Mouse (Mus musculus) c-Kit-positive CD71-positive TER-119-negative erythroid progenitor cells, embryonic 14.5 days (primary cell): ENCODE data around the gene Phf23.

Source experiments
- DNase-seq: peaks from one replicate; pipeline ENCODE4 v3.0.0-alpha.2; 2013; ENCODE audit warnings: low read depth

Gene Phf23

DNA sequence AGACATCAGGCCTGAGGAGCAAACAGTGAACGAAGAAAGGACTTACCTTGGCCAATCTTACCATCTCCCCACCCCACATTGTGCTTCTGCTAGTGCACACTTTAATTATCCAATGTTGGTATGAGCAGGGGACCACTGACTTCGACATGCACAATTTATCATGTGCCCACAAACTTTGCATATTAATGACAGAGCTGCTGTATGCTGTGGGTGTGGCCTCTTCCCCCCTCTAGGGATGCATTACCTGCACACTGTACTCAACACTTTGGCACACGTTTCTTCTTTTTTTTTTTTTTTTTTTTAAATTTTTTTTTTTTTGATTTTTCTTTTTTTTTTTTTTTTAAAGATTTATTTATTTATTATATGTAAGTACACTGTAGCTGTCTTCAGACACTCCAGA lies 24.8 kb upstream of the Phf23 start:
- DNase-seq = no peak

DNA sequence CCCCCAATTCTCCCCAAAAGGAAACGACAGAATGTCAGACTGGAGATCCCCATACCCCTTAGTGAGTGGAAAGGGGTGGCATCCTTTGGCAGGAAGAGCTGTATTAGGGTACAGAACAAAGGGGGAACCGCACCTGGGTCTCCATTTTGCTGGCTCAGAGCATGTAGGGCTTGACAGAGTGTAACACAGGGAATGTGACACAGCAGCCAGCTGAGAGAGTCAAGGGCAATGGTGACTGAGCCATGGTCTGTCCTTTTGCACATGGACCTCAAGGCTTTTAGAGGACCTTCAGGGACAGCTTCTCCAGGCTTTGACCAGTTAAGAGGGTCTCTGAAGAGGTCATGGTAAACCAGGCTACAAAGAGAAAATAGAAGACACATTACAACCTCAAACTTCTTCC lies 20.7 kb upstream of the Phf23 start:
- DNase-seq = no peak

DNA sequence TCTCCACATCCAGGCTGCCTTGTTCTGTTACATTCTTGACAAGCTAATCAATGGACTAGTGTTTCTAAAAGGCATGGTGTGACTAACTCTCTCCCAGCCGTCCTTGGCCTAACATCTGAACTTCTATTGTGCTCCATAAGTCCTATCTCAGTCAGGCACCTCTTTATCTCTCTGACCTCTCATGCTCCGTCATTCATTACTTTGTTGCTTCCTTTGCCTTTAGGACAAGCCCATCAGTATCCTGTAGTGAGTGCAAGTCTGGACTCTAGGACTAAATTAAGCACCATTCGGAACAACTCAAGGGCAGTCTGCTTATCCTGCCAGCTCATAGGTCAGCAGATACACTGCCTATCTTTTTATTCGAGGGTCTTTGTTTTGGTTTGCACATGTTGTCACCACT lies 19.3 kb upstream of the Phf23 start:
- DNase-seq = no peak

DNA sequence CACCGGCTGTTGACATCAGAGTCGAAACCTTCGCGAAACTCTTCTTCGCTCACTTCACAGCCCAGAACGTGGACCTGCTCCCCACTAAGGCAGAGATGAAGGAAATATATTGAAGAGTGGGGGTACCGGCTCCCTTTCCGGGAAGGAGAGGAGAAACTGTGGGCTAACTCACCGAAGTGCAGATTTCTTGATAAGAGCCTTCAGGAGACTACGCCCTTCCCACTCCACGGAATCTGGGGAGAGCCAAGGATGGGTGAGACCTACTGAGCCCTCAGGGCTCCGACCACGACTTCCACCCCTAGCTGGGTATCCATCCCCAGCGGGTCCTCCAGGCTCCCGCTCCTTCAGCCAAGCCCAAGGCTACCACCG lies 15.8 kb upstream of the Phf23 start:
- DNase-seq = no peak

DNA sequence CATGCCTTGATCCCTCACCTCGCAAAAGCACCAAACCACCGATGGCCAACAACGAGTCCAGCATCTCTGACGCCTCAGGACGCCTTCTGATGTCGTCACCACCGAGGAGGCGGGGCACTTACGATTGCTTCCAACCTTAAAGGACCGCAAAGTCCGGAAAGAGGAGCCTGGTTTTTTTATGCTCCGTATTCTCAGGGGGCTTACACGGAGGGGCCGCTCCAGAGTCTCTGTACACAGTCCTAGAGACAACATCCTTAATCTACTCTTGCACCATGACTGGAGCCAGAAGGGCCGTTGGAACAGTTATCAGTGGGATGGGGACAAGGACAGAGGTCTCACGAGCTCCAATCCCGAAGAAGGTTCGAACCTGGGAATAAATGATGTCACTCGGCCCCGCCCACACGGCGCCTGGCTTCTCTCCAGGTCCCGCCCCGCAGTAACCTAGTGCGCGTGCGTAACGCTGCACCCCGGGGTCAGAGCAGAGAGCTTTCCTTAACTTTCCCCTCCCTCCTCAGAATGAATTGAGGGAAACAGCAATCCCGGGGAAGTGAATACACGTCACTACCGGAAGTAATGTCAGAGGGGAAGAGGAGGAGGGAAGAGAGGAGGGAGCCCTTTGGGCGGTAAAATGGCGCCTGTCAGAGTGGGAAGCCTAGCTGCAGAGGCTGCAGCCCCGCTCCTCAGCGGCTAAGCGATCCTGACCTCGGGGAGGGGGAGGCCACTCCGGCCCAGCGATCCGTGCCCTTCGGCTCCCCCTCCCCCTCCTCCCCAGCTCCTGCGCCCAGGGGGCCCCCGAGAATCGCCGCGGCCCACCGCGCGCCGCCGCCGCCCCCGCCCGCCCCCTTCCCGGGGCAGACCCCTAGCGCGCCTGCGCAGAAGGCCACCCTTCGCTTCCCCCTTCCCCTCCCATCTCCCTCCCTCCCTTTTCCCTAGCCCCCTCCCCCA lies 15.1 kb upstream of the Phf23 start:
- peak; percentile 98 for DNase-seq

DNA sequence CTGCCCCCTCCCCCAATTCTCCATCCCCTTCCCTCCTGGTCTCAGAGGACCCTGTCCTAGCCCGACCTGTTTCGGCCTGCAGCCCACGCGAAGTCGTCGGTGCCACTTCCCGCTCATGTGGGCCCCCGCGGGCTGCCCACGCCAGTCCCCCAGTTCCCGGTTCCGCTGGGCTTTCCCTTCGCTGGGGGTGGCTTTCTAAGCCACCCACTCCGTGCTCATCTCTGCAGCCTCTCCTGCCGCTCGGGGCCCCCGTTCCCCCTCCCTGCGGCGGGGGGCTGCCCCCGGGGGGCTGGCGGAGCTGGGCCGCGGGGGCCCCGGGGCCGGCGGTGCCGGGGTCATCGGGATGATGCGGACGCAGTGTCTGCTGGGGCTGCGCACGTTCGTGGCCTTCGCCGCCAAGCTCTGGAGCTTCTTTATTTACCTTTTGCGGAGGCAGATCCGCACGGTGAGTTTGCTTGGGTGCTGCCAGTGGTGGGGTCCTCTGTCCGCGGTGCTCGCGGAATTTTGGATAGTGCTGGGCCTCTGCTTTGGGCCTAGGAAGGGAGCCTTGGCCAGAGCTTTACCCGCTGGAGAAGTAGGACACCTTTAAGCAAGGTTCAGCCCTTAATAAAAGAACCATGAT lies 14.3 kb upstream of the Phf23 start, which contains the start of gene Ctdnep1:
Gene Ctdnep1 (plus strand): TSS at position 16 of the 622 bp plus-strand sequence.
- DNase-seq = no peak

DNA sequence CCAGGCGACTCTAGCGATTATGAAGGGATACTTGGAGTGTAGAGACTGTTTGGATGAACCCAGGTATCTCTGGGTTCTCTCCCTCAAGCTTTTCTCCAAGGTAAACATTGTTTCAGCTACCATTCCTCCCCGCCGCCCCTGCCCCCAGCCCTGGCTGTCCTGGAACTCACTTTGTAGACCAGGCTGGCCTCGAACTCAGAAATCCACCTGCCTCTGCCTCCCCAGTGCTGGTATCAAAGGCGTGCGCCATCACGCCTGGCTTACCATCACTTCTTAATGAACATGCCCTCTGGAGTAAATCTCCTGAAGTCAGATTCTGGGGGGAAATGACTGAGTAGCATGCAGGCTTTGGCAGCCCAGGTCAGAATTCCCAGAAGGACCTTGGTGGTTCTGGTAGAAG lies 13.4 kb upstream of the Phf23 start, which contains the start of gene Elp5:
Gene Elp5 (minus strand): TSS at position 293 of the 400 bp plus-strand sequence.
- no peak for DNase-seq

DNA sequence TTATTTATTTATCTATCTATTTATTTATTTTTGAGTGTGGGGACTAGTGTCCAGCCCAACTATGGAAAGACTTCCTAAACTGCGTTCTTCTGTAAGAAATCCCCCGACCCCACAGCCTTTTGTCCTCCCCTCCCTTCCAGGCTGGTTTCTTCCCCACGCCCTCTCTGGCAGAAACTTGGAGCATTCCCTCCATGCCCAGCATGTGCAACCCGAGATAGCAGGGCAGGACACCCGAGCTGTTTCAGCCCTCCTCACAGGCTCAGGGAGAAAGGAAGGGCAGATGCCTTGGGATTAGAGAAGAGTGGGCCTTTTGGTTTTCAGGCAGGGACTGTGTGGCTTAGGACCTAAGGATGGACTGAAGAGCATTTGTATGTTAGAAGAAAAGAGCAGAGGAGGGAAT lies 12.7 kb upstream of the Phf23 start:
- no peak for DNase-seq

DNA sequence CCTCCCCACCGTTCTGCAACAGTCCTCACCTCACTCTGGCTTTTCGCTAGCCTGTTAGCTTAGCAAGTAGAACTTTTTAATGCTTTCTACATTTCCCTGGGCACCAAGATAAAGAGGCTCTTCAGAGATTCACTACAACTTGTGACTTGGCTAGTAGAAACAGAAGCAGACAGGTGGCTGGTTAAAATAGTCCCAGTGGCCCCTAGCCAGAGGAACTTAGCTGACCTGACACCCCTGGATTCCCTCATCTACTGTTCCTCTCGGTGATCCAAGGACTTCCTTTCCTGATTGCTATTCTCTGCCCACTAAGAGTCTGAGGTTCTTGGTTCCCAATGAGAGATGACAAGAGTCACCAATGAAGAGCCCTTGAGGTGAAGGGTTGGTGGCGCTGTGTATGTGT lies 12.2 kb upstream of the Phf23 start:
- no peak for DNase-seq

DNA sequence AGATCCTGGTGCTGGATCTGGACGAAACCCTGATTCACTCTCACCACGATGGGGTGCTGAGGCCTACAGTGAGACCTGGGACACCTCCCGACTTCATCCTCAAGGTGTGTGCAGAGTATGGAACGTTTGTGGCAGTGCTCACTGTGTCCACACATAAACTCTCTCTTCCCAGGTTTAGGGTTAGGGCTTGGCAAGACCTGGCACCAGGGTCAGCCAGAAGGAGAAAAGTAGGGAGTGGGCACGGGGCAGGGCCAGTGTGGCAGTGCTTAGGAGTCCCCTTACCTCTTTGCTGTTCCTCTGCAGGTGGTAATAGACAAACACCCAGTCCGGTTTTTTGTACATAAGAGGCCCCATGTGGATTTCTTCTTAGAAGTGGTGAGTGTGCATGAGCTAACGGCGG lies 11.1 kb upstream of the Phf23 start:
- DNase-seq = no peak

DNA sequence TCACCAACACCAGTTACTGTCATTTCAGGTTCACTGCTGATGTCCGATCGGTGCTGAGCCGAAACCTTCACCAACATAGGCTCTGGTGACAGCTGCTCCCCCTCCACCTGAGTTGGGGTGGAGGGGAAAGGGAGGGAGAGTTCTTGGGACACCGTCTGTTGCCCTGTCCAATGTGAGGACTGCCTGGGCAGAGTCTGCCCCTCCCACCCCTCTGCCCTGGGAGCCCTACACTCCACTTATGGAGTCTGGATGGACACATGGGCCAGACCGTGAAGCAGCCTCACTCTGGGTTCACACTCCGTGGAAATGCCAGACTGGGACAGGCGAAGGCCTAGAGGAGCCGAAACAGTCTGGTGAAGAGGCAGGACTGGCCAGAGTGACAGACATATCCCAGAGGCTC lies 5.6 kb upstream of the Phf23 start:
- DNase-seq = no peak

DNA sequence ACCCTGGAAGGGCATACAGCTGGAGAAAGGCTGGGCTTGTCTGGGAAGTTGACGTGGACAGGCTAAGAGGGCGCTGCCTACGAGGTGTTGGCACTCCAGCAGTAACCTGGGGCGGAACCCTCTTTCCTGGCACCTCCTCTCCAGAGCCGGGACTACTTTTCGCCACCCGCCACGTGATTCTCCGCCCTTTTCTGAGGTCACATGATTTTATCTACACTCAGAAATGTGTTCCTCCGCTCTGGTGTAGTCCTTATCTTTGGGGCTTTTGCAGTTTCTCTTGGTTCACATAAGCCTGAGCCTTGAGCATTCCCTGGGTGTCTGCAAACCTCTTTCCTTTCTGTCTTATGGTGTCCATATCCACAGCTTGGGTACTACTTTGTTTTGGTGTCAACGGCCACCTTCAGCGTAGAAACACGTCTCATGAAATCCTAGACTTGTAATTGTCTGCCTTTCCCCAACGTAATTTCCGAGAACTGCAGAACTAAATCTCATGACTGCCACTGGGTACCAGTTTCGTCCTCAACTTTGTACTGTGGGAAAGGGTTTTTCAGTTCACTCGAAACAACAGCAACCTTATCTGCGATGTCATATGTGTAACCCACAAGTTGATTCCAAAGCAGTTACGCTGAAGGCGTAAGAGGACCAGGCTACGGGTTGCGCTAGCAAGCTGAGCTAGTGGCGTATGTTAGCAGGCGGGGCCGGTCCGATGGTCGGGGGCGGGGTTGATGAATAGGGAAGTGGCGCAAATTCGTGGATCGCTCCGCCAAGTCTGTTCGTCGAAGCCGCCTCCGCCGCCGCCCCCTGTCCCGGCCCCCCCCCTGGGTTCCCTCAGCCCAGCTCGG lies 4.5 kb upstream of the Phf23 start, which contains the start of gene Gabarap:
Gene Gabarap (plus strand): TSS at position 294 of the 842 bp plus-strand sequence.
- peak; percentile 95 for DNase-seq

DNA sequence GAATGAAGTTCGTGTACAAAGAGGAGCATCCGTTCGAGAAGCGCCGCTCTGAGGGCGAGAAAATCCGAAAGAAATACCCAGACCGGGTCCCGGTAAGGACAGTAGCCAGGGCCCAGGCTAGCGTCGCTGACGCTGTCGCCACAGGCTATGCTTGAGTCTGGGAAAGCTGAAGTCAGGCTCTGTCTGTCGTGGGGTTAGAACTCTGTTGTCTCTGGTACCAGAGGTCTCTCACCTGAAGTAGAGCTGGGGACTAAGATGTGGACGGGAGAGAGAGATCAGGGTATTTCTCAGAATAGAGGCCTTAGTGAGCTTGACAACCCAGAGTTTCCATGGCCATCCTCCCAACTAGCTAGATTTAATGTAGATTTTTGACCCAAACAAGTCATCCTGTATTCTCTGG lies 3.9 kb upstream of the Phf23 start:
- no peak for DNase-seq

DNA sequence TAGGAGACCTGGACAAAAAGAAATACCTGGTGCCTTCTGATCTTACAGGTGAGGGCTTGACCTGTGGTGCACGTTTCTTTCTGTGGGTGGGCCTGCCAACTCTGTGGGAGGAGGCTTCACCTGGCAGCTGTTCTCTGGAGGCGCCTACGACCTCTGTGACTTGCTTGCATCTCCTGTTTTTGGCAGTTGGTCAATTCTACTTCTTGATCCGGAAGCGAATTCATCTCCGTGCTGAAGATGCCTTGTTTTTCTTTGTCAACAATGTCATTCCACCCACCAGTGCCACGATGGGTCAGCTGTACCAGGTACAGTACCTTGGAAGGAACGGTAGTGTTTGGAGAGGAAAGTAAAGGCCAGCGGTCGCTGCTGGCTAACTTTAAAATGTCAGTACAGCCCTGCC lies 3.2 kb upstream of the Phf23 start:
- no peak for DNase-seq

DNA sequence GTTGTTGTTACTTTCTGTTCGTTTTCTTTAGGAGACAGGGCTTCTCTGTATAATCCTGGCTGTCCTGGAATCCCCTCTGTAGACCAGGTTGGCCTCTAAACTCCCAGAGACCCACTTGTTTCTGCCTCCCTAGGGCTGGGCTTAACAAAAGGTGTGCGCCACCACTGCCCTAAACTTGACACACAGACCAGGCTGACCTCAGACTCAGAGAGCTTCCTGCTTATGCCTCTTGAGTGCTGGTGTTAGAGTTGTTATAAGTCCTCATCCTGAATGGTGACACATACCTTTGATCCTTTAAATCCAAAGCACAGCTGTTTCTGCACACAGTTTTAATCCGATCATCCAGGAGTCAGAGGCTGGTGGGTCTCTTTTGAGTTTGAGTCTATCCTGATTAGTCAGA lies 2.6 kb upstream of the Phf23 start:
- DNase-seq = no peak

DNA sequence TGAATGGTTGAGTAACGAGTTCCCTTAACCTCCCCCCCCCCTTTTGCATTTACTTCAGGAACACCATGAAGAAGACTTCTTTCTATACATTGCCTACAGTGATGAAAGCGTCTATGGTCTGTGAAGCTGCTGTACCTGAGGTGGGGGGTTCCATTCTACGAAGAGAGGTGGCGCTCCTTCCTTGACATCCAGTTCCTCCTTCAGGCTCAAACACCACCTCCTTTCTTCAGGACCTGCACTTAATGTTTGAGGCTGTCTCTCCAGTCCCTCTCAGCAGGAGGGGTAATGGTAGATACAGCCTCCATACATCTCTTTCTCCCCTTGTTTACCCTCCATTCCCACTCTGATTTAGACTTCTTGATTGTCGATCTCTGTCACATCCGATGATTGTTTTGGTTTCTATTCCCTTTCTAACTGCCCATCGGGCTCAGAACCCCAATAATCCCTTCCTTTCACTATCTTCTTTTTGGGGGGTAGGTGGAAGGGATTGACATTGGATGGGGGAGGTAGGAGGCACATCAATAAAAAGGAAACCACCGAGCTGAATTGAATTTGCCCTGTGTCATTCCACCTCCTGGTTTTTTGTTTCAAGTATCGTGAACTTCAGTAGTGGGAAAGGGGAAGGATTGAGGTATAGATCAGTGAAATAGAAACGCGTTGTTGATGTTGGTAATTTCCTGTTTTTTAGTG lies 1.0 kb upstream of the Phf23 start:
- DNase-seq = no peak

DNA sequence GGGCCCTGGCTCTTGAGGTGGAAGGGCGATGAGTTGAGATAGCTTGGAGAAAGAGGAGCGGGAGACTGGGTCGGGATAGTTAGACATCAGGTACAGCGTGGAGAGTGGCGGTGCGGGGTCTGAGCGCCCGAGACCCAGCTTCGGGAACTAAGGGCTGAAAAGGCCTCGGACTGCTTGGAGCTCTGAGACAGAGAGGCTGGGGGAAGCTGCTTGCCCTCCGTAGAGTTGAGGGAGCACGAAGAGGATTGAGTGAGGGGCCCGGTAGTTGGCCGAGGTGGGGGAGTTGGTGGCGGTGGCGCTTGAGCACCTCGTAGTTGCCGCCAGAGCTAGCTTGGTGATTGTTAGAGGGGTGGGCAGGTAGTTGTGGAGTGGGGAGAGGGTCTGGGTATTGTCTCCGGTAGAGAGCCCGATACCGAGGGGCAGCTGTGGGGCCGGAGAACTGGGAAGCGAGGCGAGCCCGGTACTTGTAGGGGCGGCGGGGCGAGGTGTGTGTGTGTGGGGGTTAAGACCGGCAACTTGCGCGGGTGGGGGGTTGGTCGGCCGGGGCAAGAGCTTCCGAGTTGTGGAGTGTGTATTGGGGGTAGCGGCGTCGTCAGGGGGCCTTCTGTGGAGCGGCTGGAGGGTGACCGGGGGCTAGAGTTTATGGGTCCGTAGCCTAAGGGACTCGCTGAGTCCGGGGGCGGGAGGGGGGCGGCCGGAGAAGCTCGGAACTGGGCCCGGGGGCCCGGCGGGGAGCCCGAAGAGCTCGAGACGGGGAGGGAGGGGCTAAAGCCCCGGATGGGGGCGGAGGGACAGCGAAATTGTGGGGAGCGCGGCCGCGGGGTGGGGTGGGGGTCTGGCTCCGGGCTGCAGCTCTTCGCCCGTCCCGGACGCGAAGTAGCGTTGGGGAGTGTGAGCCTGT lies 834 bp downstream of the Phf23 start:
- DNase-seq = no peak

DNA sequence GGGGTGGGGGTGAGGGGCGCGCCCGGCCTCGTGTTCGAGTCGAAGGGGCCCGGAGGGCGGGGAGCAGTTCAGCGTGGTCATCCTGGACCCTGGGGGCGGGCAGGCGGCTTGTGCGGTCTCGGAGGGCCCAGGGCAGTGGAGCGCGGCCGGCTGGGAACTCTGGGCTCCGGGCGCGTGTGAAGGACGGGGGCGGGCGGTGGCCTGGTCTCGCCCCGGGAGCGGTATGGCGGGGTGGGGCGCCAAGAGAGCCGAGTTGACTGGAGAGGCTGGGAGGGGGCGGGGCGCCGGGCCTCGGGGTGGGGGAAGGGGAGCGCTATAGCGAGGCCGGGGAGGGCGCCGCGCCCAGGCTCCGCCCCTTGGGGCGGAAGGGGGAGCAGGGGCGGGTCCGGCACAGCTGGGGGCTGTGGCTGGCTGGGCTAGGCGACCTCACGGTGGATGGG lies 1.5 kb downstream of the Phf23 start:
- peak; percentile 78 for DNase-seq

DNA sequence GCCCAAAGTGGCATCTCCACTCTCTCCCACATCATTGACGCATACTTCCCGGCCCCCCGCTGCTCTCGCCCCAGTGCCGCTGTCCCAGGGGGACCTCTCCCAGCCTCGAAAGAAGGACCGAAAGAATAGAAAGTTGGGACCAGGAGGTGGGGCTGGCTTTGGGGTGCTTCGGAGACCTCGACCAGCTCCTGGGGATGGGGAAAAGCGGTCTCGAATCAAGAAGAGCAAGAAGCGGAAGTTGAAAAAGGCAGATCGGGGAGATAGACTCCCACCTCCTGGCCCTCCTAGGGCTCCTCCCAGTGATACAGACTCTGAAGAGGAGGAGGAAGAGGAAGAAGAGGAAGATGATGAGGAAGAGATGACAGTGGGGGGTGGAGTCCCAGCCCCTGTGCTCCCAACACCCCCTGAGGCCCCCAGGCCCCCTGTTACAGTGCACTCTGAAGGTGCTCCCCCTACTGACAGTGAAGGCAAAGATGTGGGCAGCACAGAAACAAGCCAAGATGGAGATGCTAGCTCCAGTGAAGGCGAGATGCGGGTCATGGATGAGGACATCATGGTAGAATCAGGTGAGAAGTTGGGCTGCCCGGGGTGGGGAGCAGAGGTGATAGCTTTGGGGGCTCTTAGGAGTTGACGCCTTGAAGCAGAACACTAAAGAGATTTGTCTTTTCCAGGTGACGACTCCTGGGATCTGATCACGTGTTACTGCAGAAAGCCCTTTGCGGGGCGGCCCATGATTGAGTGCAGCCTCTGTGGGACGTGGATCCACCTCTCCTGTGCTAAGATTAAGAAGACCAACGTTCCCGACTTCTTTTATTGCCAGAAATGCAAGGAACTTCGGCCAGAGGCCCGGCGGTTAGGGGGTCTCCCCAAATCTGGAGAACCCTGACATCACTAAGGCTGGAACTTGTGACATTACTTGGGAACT lies 3.3 kb downstream of the Phf23 start:
- DNase-seq = no peak

DNA sequence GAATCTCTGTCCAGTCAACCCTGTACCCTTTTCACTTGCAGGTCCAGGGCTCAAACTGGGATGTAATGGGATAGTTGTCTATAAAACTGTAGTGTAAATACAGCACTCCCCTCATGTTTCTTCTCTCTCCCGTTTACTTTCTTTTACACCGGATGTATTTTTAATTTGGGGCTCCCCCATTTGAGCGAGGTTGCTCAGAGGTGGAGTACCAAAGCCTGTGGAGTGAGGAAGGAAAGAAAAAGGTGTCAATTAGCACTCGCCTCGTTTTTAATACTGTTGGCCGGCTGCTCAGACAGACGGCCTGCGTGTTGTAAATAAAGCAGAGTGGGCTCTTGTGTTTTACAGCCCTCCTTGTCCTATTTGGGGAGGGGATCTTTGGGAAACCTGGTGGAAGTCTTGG lies 4.1 kb downstream of the Phf23 start:
- no peak for DNase-seq
